Mouse (Mus musculus) kidney, adult 8-10 months (tissue): ENCODE results near the gene Slfn5.
A peak's percentile ranks its signal among the peaks of the same experiment; 100 is the strongest.
"Not testable (repeated sequence)": the region's sequence is repeated elsewhere in the genome, so short reads cannot be mapped to it uniquely, and the experiment has no call there.

ENCODE experiments used
- DNase-seq, 2 experiments: peaks; one replicate each; pipeline ENCODE4 v3.0.0; 2022

Gene Slfn5

DNA sequence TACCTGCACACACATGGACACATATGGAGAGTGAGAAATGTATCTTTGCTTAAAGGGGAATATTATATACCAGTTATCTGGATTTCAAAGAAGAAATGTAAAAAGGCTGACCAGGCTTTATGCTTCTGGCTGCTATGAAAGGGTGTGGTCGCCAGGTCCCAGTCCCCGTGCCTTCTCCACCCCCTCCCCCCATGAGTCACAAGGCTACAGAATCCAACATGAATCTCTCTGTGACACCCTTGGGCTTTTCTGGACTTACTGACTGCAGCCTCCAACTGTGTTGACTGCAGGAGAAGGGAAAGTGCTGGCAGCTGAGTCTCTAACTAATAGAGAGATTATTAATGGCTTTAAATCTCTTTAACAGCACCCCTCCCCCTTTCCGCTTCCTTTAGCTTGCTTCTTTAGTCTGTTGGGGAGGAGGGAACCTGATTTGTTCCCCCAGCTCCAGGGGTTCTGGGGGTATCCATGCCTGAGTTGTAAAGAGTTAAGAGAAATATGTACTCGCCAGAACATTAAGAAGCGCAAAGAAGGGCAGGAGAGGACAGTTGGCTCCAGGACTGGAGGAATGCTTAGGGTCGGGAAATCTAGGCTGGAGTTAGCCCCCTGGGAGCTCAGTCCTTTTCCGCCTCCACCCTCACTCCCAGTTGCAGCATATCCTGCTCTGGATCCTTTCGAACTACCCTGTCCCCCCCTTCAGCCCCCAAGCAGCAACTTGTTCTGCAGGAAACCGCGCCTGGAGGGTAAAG is at the start of gene Slfn5:
Gene Slfn5, plus strand, starts transcription at position 614 of the 746 bp plus-strand sequence.
- DNase-seq, result peak; percentile 58 to 62

- DNase-seq, result no peak
These were observed 49.4 kb upstream of the Slfn5 start for GRCm38 (mm10) chr11:82901606-82902310.

DNA sequence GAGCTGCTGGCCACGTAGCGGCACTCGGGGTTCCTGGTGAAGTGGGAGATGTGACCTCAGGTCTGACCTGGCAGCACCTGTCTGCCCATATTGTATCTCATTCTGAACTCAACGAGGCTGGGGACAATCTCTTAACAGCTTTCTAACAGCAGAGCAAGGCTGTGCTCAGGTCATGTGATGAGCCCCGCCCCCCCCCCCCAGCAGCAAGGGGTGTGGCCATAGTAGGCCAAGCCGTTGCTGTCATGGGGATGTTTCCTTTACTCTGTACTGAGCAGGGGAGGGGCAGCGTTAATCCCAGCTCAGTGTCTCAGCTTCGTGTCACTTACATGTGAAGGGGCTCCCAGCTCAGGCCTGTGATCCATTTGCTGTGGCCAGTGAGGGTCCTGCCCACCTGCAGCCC is 46.2 kb upstream of the Slfn5 start:
- DNase-seq, result no peak

DNA sequence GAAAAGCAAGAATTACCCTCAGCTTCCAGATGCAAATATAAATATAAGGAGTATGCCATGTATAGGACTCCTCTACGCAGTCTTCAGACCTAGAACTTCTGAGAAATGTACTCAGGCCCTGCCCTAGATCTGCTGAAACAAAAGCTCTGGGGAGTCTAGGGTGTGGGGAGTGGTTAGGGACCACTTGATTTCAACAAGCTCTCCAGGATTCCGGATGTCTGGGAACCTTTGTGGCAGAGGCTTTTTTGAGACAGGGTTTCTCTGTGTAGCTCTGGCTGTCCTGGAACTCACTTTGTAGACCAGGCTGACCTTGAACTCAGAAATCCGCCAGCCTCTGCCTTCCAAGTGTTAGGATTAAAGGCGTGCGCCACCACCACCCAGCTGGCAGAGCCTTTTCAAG is 45.3 kb upstream of the Slfn5 start:
- DNase-seq, result no peak

GRCm38 (mm10) chr11:82907651-82908607 is 43.2 kb upstream of the Slfn5 start, which contains the start of gene Nle1:
Gene Nle1, minus strand, starts transcription at chr11:82908411.
- DNase-seq, result peak; percentile 80 to 90

- no peak for DNase-seq
These were observed 42.5 kb upstream of the Slfn5 start for GRCm38 (mm10) chr11:82908608-82908989.

DNA sequence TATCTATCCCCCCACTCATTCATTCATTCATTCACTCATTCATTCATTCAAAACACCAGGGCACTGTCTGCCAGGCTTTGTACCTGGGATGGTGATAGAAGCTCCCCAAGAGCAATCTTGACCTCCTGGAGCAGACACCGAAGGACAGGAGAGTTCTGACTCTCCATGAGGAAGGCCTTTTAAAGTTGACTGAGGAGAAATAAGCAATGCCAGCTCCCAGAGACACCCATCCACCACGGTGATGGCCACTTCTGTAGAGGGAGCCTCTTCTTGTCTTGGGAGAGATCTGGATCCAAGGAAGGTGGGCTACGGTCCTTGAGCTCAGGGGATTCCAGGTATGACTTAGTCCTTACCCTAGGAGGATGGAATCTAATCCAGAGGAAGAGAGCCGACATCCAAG is 40.9 kb upstream of the Slfn5 start, which contains the start of gene Unc45b:
Gene Unc45b, plus strand, starts transcription at position 301 of the 400 bp plus-strand sequence.
- DNase-seq, result no peak

- no peak for DNase-seq
These were observed 40.3 kb upstream of the Slfn5 start for GRCm38 (mm10) chr11:82910679-82911389.

- peak; percentile 45 to 76 for DNase-seq
These were observed 36.3 kb upstream of the Slfn5 start for GRCm38 (mm10) chr11:82914711-82915352.

GRCm38 (mm10) chr11:82920768-82921167 is 30.4 kb upstream of the Slfn5 start:
- no peak for DNase-seq

DNA sequence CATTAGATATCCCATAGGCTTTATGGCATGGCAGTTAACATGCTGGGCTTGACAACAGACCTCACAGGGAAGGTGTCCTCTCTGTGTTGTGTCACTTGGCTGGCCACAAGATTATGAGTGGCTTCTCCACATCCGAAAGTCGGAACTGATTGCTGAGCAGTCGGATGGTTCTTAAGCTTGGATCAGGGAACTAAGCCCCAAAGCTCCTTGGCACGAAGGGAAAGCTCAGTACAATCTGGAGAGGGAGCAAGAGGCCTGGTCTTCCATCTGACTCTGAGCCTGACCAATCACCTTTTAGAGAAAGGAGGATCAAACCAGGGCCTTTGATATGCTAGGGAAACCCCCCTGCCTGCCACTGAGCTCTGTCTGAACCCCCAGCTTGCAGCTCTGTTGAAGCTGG is 29.5 kb upstream of the Slfn5 start:
- no peak for DNase-seq

DNA sequence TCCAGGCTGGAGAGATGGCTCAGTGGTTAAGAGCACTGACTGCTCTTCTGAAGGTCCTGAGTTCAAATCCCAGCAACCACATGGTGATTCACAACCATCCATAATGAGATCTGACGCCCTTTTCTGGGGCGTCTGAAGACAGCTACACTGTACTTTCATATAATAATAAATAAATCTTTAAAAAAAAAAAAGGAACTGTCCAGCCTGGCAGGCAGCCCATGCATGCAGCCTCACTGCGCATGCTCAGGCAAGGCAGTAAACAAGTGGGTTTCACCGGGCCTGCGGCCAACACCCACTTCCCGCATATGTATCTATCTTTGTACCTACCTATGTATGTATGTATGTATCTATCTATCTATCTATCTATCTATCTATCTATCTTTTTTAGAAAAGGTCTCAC is 27.2 kb upstream of the Slfn5 start:
- DNase-seq, result not testable (repeated sequence)

GRCm38 (mm10) chr11:82928897-82929632 is 22.1 kb upstream of the Slfn5 start:
- no peak for DNase-seq

DNA sequence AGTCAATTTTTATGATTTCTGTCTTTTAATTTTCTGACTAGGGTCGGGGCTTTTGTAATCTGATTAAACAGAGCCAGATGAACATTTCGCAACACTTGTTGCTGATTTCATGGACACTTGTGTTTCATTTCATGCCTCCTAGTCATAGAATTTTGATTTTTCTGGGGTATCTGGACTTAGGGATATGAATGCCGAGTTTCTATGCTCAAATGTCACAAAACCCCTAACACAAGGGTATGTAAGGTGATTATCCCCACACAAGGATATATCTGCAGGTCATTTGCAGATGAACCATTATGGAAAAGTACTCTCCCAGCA is 21.6 kb upstream of the Slfn5 start:
- DNase-seq, result no peak

GRCm38 (mm10) chr11:82930391-82930955 is 20.7 kb upstream of the Slfn5 start:
- DNase-seq, result not testable (repeated sequence)

GRCm38 (mm10) chr11:82931161-82931560 is 20.0 kb upstream of the Slfn5 start:
- not testable (repeated sequence) for DNase-seq

DNA sequence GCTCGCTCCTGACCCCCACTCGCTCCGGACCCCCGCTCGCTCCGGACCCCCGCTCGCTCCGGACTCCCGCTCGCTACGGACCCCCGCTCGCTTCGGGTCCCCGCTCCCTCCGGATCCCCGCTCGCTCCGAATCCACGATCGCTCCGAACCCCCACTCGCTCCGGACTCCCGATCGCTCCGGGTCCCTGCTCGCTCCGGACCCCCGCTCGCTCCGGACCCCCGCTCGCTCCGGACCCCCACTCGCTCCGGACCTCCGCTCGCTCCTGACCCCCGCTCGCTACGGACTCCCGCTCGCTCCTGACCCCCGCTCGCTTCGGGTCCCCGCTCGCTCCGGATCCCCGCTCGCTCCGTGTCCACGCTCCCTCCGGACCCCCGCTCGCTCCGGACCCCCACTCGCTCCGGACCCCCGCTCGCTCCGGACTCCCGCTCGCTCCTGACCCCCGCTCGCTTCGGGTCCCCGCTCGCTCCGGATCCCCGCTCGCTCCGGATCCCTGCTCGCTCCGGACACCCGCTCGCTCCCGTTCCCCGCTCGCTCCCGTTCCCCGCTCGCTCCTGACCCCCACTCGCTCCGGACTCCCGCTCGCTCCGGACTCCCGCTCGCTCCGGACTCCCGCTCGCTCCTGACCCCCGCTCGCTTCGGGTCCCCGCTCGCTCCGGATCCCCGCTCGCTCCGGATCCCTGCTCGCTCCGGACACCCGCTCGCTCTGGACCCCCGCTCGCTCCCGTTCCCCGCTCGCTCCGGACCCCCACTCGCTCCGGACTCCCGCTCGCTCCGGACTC is 19.3 kb upstream of the Slfn5 start:
- not testable (repeated sequence) for DNase-seq

DNA sequence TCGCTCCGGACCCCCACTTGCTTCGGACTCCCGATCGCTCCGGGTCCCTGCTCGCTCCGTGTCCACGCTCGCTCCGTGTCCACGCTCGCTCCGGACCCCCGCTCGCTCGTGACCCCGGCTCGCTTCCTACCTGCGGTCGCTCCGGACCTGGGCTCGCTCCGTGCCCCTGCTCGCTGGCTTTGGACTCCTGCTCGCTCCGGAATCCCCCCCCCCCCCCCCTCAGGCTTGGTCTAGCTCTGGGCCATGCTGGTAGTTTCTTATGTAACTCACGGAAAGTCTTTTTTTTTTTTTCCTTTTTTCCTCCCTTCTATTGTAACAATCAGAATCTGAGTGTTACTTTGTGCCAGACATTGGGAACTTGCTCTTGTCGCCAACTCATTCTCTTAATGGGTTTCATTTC is 18.0 kb upstream of the Slfn5 start:
- DNase-seq, result no peak

DNA sequence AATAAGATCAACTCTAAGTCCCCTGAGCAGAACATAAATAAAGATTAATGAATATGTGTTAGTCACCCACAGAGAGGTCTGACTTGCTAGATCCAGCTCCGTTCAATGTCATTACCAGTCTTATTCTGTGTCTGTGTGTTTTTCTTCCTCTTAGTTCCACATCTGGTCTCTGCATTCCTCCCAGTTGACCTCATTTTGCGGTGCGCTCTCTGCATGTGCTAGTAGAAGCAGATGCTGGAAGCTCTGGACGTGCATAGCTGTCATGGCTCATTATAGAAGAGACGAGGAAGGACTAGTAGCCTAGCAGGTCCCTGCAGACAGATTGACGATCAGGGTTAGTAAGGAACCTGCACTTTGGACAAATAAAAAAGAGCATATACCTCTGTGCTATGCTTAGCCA is 7.8 kb upstream of the Slfn5 start:
- DNase-seq, result no peak

DNA sequence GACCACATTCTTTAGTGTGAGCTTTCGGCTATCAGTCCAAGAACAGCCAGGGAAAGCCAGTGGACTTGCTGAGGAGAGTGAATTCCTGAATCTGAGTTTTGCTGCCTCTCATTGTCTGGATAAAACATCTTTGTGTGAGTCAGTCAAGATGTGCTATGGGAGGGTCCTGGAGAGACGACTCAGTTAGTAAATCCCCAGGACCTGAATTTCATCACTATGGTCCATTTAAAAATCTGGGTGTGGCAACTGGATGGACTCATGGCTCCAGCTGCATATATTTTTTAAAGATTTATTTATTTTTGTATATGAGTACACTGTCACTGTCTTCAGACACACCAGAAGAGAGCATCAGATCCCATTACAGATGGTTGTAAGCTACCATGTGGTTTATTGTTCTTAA is 5.5 kb upstream of the Slfn5 start:
- DNase-seq, result no peak
